Mouse (Mus musculus): ENCODE measurements at regions not wholly inside any gene's neighbourhood (a gene's known extent, or its start where the extent isn't known, plus 50 kb on each side); places are given as distances from the start of the nearest gene placed in this dataset.

- Histone ChIP-seq H3K27ac (ENCODE audit: insufficient read depth, low read depth) (no peak overlapping the region), H3K36me3 (replicated peaks in 1 of 2; ENCODE audit: control insufficient read depth in 1 of 2, insufficient read depth in 1 of 2, low read length in 1 of 2) (no peaks in the 10 kb centered on the region), H3K27me3 (replicated peaks) (no peaks in the 10 kb centered on the region), H3K79me2 (replicated peaks; ENCODE audit: control insufficient read depth, extremely low read depth, insufficient read depth, poor library complexity, severe bottlenecking) (no peaks in the 10 kb centered on the region), H3K4me3 (replicated peaks in 1 of 3; ENCODE audit: low read depth in 2 of 3, low read length in 2 of 3, poor library complexity in 1 of 3) (no peak overlapping the region), H3K9me3 (replicated peaks; ENCODE audit: low read length) (peaks cover 30% of the 10 kb centered on the region), H3K4me1 (ENCODE audit: control insufficient read depth in 1 of 2, insufficient read depth in 2 of 2) (no peaks in the 10 kb centered on the region), H3K9ac (ENCODE audit: insufficient read depth, low read depth) (no peak overlapping the region), H3K4me2 (ENCODE audit: insufficient read depth, low read depth, poor library complexity, severe bottlenecking) (no peak overlapping the region)
- TF ChIP-seq UBTF (IDR thresholded peaks at IDR 0.05; ENCODE audit: low read depth, low read length), result no peak
- TF ChIP-seq MAZ (IDR thresholded peaks at IDR 0.05; ENCODE audit: low read depth, low read length), result no peak
- no peak for TF ChIP-seq ZMIZ1 (IDR thresholded peaks at IDR 0.05; ENCODE audit: low read depth, low read length)
- no peak for TF ChIP-seq IRF4 (IDR thresholded peaks at IDR 0.05; ENCODE audit: low read depth, low read length)
- TF ChIP-seq BHLHE40 (IDR thresholded peaks at IDR 0.05; ENCODE audit: low read depth, low read length), result no peak
- no peak for TF ChIP-seq TBP (conservative IDR thresholded peaks at IDR 0.05; ENCODE audit: low read depth, low read length)
- no peak for TF ChIP-seq CTCF (conservative IDR thresholded peaks at IDR 0.05 in 1 of 2, IDR thresholded peaks at IDR 0.05 in 1 of 2; ENCODE audit: low read depth in 2 of 2, low read length in 2 of 2)
- no peak for TF ChIP-seq JUN (IDR thresholded peaks at IDR 0.05; ENCODE audit: insufficient read depth, low read depth, low read length)
- TF ChIP-seq MEF2A (IDR thresholded peaks at IDR 0.05; ENCODE audit: borderline replicate concordance, low read depth, low read length), result no peak
- TF ChIP-seq CHD2 (IDR thresholded peaks at IDR 0.05; ENCODE audit: low read length), result no peak
- TF ChIP-seq ZKSCAN1 (IDR thresholded peaks at IDR 0.05; ENCODE audit: borderline replicate concordance, low read depth, low read length), result no peak
- DNase-seq (ENCODE audit: extremely low read depth), result no peak
- in situ Hi-C loops (cut with MboI; ENCODE audit: low pct_ligation_motif_present, low pct_unique_long_range_greater_than_20kb, low sequenced_read_pairs), result no loop called here
- dilution Hi-C loops (cut with MboI; ENCODE audit: extremely low pct_ligation_motif_present, extremely low pct_unique_long_range_greater_than_20kb, low sequenced_read_pairs), result no loop called here
Measured at GRCm38 (mm10) chr4:54767506-54768200, 177.2 kb upstream of the Zfp462 start.

GRCm38 (mm10) chr4:54768836-54769235, 176.0 kb upstream of the Zfp462 start:
- Histone ChIP-seq H3K9me3 (replicated peaks; ENCODE audit: low read length) (peaks cover 26% of the 10 kb centered on the region), H3K79me2 (replicated peaks; ENCODE audit: control insufficient read depth, extremely low read depth, insufficient read depth, poor library complexity, severe bottlenecking) (no peaks in the 10 kb centered on the region), H3K9ac (ENCODE audit: insufficient read depth, low read depth) (no peak overlapping the region), H3K4me3 (replicated peaks in 1 of 3; ENCODE audit: low read depth in 2 of 3, low read length in 2 of 3, poor library complexity in 1 of 3) (no peak overlapping the region), H3K27me3 (replicated peaks) (no peaks in the 10 kb centered on the region), H3K36me3 (replicated peaks in 1 of 2; ENCODE audit: control insufficient read depth in 1 of 2, insufficient read depth in 1 of 2, low read length in 1 of 2) (no peaks in the 10 kb centered on the region), H3K27ac (ENCODE audit: insufficient read depth, low read depth) (no peak overlapping the region), H3K4me1 (ENCODE audit: control insufficient read depth in 1 of 2, insufficient read depth in 2 of 2) (no peaks in the 10 kb centered on the region), H3K4me2 (ENCODE audit: insufficient read depth, low read depth, poor library complexity, severe bottlenecking) (no peak overlapping the region)
- no peak for TF ChIP-seq UBTF (IDR thresholded peaks at IDR 0.05; ENCODE audit: low read depth, low read length)
- TF ChIP-seq PAX5 (IDR thresholded peaks at IDR 0.05; ENCODE audit: low read length), result no peak
- TF ChIP-seq JUND (conservative IDR thresholded peaks at IDR 0.05; ENCODE audit: low read depth, low read length), result no peak
- TF ChIP-seq RAD21 (IDR thresholded peaks at IDR 0.05; ENCODE audit: low read depth, low read length), result no peak
- no peak for TF ChIP-seq ELF1 (IDR thresholded peaks at IDR 0.05; ENCODE audit: low read depth, low read length)
- no peak for TF ChIP-seq MAX (IDR thresholded peaks at IDR 0.05; ENCODE audit: low read length)
- no peak for TF ChIP-seq ZNF384 (IDR thresholded peaks at IDR 0.05; ENCODE audit: low read depth, low read length)
- no peak for TF ChIP-seq TCF12 (IDR thresholded peaks at IDR 0.05; ENCODE audit: low read depth, low read length)
- no peak for TF ChIP-seq NRF1 (IDR thresholded peaks at IDR 0.05; ENCODE audit: low read depth, low read length)
- no peak for TF ChIP-seq POLR2A (IDR thresholded peaks at IDR 0.05; ENCODE audit: low read depth, low read length)
- no peak for TF ChIP-seq GABPA (IDR thresholded peaks at IDR 0.05; ENCODE audit: insufficient replicate concordance, low read depth, low read length)
- TF ChIP-seq MEF2A (IDR thresholded peaks at IDR 0.05; ENCODE audit: borderline replicate concordance, low read depth, low read length), result no peak
- no peak for TF ChIP-seq TBP (conservative IDR thresholded peaks at IDR 0.05; ENCODE audit: low read depth, low read length)
- TF ChIP-seq NELFE (IDR thresholded peaks at IDR 0.05; ENCODE audit: low read depth, low read length), result no peak
- TF ChIP-seq HCFC1 (IDR thresholded peaks at IDR 0.05; ENCODE audit: low read depth, low read length), result no peak
- TF ChIP-seq POLR2AphosphoS2 (IDR thresholded peaks at IDR 0.05; ENCODE audit: low read depth, low read length), result no peak
- no peak for TF ChIP-seq SIN3A (IDR thresholded peaks at IDR 0.05; ENCODE audit: low read length)
- no peak for DNase-seq (ENCODE audit: extremely low read depth)
- dilution Hi-C loops (cut with MboI; ENCODE audit: extremely low pct_ligation_motif_present, extremely low pct_unique_long_range_greater_than_20kb, low sequenced_read_pairs) (no loop called here), in situ Hi-C loops (cut with MboI; ENCODE audit: low pct_ligation_motif_present, low pct_unique_long_range_greater_than_20kb, low sequenced_read_pairs) (no loop called here)
